Mouse (Mus musculus) C2C12 (cell line): ENCODE data around the gene Sost. TPM values are rescaled to one million over a fixed set of nuclear protein-coding genes. Genes with fewer than 3 reads are reported as not detected.

Source experiments
- H3K27me3 ChIP-seq: one replicate; pipeline ENCODE4 v1.6.1; 2011; ENCODE audit not compliant: control insufficient read depth, insufficient read depth, insufficient read length
- H3K36me3 ChIP-seq: one replicate; pipeline ENCODE4 v1.6.1; 2011; ENCODE audit not compliant: control insufficient read depth, insufficient read depth
- H3K4me3 ChIP-seq: one replicate; pipeline ENCODE4 v1.5.1; 2011; ENCODE audit warnings: mild to moderate bottlenecking, control low read depth; ENCODE audit not compliant: poor library complexity, insufficient read depth, severe bottlenecking
- H3K79me2 ChIP-seq: one replicate; pipeline ENCODE4 v1.6.1; 2011; ENCODE audit not compliant: control insufficient read depth, insufficient read depth
- H3K79me3 ChIP-seq: one replicate; pipeline ENCODE4 v1.6.1; 2011; ENCODE audit warnings: low read depth, control low read depth
- H3ac ChIP-seq: one replicate; pipeline ENCODE3; 2011; ENCODE audit warnings: low read depth; ENCODE audit not compliant: control insufficient read depth, insufficient read length
- CEBPB ChIP-seq: IDR thresholded peaks from one replicate; pipeline ENCODE4 v1.6.1; 2011; ENCODE audit warnings: low read depth, mild to moderate bottlenecking, control low read depth, moderate library complexity
- CTCF ChIP-seq: IDR thresholded peaks from one replicate; pipeline ENCODE4 v1.5.1; 2011; ENCODE audit not compliant: control insufficient read depth, insufficient read depth, insufficient read length
- FOSL1 ChIP-seq: IDR thresholded peaks from one replicate; pipeline ENCODE4 v1.8.0; 2011; ENCODE audit warnings: mild to moderate bottlenecking, low read length; ENCODE audit not compliant: poor library complexity, insufficient read depth, severe bottlenecking
- MAX ChIP-seq: IDR thresholded peaks from one replicate; pipeline ENCODE4 v1.6.1; 2011; ENCODE audit warnings: mild to moderate bottlenecking, control low read depth
- MYOD1 ChIP-seq: IDR thresholded peaks from one replicate; pipeline ENCODE4 v1.6.1; 2011; ENCODE audit warnings: low read depth; ENCODE audit not compliant: control insufficient read depth, insufficient read length
- MYOG ChIP-seq: IDR thresholded peaks from one replicate; pipeline ENCODE4 v1.6.1; 2011; ENCODE audit not compliant: control insufficient read depth, insufficient read length; ENCODE audit errors: extremely low read depth
- USF1 ChIP-seq: IDR thresholded peaks from one replicate; pipeline ENCODE4 v1.6.1; 2011; ENCODE audit warnings: low read depth, mild to moderate bottlenecking, control low read depth, moderate library complexity
- long read RNA-seq, 2 experiments: library from polyadenylated mRNA; unstranded; transcript quantifications; one replicate each; pipeline ENCODE4 v2.0.0; 2019 to 2020
- polyA plus RNA-seq: library from polyadenylated mRNA; unstranded; fragments of >200 nt; fragmentation: generic; extraction: Trizol; gene quantifications from one replicate; pipeline ENCODE4 v1.2.1, GENCODE M21; 2012; ENCODE audit warnings: missing spikeins

Sost gene
- polyA plus RNA-seq: 0.02 TPM
- long read RNA-seq, experiment 1: 0 reads
- long read RNA-seq, experiment 2: 0 reads

DNA sequence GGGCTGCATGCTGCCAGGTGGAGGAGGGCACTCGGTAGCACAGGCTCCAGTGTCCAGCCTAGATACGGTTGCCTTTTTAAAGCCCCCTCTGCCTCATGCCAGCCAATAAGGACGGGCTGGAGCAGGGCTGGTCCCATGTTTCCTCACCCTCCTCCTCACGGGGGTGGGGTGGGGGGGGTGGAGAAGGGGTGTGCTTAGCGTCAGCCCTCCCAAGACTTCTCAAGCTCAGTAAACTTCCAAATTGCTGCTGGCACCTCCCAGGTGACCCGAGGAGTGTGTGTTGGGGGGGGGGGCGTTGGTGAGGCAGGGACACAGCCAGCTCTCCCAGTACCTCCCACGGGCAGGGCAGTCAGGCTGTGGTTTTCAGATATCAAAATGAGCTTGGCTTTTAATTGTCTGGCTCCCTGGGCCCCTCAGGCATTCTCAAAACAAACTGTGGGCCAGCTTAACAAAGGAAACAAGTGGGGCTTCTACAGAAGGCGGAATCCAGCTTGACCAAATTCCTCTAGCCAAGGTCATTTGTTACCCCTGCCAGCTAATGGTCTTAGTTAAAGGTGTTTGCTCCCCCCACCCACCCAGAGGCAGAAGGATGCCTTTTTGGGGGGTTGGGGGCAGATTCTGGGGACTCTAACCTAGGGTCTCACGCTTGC is at the start of gene Sost:
Gene Sost, minus strand, starts transcription at position 51 of the 650 bp plus-strand sequence.
- H3K27me3 ChIP-seq: peaks cover 59% of the 10 kb centered on the region
- no peaks in the 10 kb centered on the region for H3K79me3 ChIP-seq
- H3K36me3 ChIP-seq: no peaks in the 10 kb centered on the region
- no peak within 1 kb of the TSS for H3K4me3 ChIP-seq
- TF ChIP-seq CTCF (no peak), USF1 (no peak), FOSL1 (no peak), CEBPB (no peak), MAX (no peak), MYOG (no peak), MYOD1 (no peak)
- no peak within 1 kb of the TSS for H3ac ChIP-seq
- no peaks in the 10 kb centered on the region for H3K79me2 ChIP-seq

DNA sequence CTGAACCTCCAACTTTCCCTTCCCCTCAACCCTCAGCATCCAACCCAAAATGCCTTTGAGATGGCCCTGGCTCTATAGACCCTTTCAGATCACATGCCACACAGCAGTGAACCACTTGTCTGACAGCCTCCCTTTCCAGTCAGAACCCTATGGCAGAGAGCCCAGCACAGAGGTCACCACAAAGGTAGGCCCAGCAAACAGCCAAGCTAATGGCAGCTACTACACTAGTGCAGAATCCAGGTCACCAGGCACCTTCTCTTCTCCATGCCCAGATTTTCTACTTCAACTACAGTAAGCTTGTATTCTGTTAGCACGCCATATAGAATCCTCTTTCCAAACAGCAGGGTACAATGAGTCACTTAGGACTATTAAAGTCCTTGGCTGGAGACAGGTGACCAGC is 49.3 kb upstream of the Sost start:
- TF ChIP-seq MYOD1 (no peak), MAX (no peak), MYOG (no peak)
- Histone ChIP-seq H3K36me3 (no peaks in the 10 kb centered on the region), H3ac (no peak overlapping the region), H3K79me2 (no peaks in the 10 kb centered on the region), H3K79me3 (no peaks in the 10 kb centered on the region), H3K27me3 (peaks cover 53% of the 10 kb centered on the region), H3K4me3 (no peak overlapping the region)

DNA sequence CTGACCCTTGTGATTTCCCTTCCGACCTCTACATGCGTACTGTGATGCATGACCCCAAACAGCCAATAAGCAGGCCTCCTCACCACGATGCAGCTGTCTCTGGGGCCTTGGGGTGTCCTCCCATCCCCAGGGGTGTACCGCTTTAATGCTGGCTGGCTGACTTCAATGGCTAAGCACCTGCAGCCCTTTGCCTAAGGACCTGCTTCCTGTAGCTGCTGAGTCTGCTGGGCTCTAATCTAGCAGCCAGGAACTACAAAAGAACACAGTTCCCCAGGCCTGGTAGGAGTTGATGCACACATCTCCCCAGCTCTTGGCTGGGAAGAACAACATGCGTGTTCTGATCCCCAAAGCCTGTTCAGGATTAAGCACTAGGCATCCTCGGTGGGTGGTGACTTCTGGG is 48.7 kb upstream of the Sost start:
- no peak for TF ChIP-seq MYOD1
- TF ChIP-seq MAX: no peak
- no peak for TF ChIP-seq CEBPB
- TF ChIP-seq MYOG: no peak
- no peak for TF ChIP-seq CTCF
- TF ChIP-seq FOSL1: no peak
- no peak for TF ChIP-seq USF1
- Histone ChIP-seq H3K4me3 (no peak overlapping the region), H3K79me2 (no peaks in the 10 kb centered on the region), H3ac (no peak overlapping the region), H3K79me3 (no peaks in the 10 kb centered on the region), H3K36me3 (no peaks in the 10 kb centered on the region), H3K27me3 (peaks cover 51% of the 10 kb centered on the region)

DNA sequence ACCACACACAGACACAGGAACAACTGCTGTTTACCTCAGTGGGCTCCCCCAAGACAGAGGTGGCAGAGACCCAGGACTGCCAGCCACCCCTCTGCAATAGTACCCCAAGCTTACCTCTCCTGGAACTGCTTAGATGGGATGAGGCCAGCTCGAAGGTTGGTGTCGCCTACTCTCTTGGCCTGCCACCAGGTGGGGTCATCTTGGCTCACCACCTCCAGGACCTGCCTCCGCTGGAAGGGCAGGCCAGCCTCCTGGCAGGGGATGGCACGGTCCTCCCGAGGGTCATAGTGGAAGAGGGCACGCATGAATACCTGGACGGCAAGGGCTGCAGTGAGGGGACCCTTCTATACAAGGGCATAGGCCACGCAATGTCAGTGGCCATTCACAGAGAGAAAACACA is 46.4 kb upstream of the Sost start:
- no peaks in the 10 kb centered on the region for H3K36me3 ChIP-seq

DNA sequence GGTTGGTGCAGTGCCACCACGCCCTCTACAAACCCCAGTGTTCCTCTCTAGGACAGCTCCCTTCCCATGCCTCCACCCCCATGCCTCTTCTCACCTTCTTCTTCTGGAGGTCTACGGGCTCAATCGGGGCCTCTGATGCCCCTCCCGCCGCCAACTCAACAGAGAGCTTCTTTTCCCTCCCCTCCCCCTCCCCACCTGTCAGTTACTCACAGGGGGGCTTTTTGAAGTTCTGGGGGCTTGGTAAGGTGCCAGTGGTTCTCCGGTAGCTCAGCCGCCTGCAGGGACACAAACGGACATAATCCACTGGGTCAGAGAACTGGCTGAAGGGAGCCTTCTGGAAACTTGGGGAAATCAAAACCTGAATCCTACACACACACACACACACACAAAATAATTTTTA is 44.7 kb upstream of the Sost start:
- Histone ChIP-seq H3K27me3 (peaks cover 41% of the 10 kb centered on the region), H3K36me3 (no peaks in the 10 kb centered on the region), H3ac (no peak overlapping the region), H3K4me3 (no peak overlapping the region), H3K79me3 (no peaks in the 10 kb centered on the region), H3K79me2 (no peaks in the 10 kb centered on the region)
- no peak for TF ChIP-seq CTCF
- TF ChIP-seq CEBPB: no peak
- no peak for TF ChIP-seq USF1
- no peak for TF ChIP-seq FOSL1
- no peak for TF ChIP-seq MYOG
- no peak for TF ChIP-seq MYOD1
- no peak for TF ChIP-seq MAX

More for the DNA sequence above, 46.4 kb upstream of the Sost start:
- no peaks in the 10 kb centered on the region for H3K79me3 ChIP-seq
- H3K27me3 ChIP-seq: peaks cover 40% of the 10 kb centered on the region
- no peak overlapping the region for H3K4me3 ChIP-seq
- H3ac ChIP-seq: no peak overlapping the region
- no peaks in the 10 kb centered on the region for H3K79me2 ChIP-seq
- TF ChIP-seq MAX (no peak), FOSL1 (no peak), MYOD1 (no peak), MYOG (no peak), USF1 (no peak), CTCF (no peak), CEBPB (no peak)

DNA sequence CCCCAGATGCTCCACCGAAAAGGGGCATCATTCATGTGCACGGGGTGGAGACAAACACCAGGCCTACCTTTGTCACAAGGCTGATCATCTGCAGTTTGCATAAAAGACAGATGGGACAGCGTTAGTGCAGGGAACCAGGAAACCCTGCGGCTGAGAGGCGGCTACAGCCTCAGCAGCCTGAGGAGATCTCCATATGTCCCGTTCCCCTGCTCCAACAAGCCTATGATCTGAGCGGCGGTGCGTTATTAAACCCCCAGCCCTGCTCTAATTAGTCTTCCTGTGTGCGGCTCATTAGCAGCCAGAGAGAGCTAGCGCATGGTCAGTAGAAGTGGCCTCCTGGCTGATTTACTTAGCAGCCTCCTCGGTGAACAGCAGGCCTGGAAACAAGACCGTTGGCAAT is 43.3 kb upstream of the Sost start:
- Histone ChIP-seq H3K4me3 (no peak overlapping the region), H3K36me3 (no peaks in the 10 kb centered on the region), H3K27me3 (peaks cover 29% of the 10 kb centered on the region), H3K79me2 (no peaks in the 10 kb centered on the region), H3K79me3 (no peaks in the 10 kb centered on the region), H3ac (no peak overlapping the region)
- TF ChIP-seq CEBPB (no peak), FOSL1 (no peak), MYOD1 (no peak), MYOG (no peak), MAX (no peak), USF1 (no peak), CTCF (no peak)
